Mouse (Mus musculus) left cerebral cortex, adult 11 months (tissue): ENCODE results near the gene Vmn2r113.
"Not testable (repeated sequence)": the region's sequence is repeated elsewhere in the genome, so short reads cannot be mapped to it uniquely, and the experiment has no call there.

Source experiments
- DNase-seq: peaks from one replicate; pipeline ENCODE4 v3.0.0; 2022; ENCODE audit warnings: low spot score

The Vmn2r113 gene

DNA sequence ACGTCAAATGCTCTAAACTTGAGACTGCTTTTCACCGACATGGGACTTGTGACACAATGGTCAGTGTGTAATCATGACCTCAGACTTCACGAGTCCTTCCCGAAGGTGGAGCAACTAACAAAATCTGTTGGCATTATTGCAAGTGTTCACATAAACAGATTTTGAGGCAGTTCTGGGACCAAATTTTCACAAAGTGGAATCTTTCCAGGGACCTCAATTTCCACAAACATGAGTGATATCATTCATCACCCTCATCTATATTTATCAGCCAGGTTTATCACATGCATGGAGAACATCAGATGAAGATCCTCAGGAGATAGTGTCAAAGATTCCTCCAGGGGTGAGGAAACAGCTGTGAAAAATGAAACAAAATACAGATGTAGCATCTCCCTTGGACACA is at the start of gene Vmn2r113:
Gene Vmn2r113, plus strand, starts transcription at position 301 of the 400 bp plus-strand sequence.
- DNase-seq, result not testable (repeated sequence)
